Mouse (Mus musculus): ENCODE measurements at regions not wholly inside any gene's neighbourhood (a gene's known extent, or its start where the extent isn't known, plus 50 kb on each side); places are given as distances from the start of the nearest gene placed in this dataset.

DNA sequence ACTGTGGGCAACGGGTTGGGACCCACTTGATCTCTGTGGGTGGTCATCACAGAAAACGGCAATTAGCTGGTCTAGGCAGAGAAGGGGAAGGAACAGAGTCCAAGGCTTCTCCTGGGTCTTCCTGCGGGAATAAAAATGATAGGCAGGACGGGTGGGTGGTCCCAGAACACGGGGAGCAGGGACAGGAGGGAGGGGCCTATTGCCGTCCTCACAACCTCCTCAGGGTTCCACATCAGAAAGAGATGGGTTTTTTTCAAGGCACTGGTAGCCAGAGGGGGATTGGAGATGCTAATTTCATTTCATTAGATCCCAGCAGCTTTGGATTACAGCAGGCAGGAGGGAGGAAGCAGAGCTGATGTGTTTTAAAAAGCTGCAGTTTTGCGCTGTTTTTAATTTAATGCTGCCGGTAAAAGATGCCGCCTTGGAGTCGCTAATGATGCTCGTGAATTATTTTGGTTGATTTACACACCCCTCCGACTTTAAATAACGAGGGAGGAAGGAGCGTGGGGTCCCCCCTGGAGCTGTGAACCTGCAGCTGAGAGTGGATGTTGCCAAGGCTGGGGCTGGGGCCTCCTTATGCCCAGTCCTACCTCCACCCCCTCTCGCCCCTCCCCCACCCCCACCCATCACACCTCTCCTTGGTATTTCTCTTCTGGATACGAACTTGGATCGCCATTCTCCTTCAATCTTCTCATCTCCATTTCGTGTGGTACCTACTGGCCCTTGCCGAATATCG, 101.1 kb upstream of the Rpl38 start:
- TF ChIP-seq POLR2A (IDR thresholded peaks at IDR 0.05; ENCODE audit: borderline replicate concordance, extremely low read depth, low read depth, low read length), result no peak
- no peak for TF ChIP-seq CTCF (IDR thresholded peaks at IDR 0.05; ENCODE audit: insufficient read depth, low read length)

Data from lung, adult 2 months (tissue).